9 mouse cellular contexts compared by ENCODE assay signal in genomic region chr16:14004170-14004569, GRCm38 (mm10). TPM values are rescaled to one million over a fixed set of nuclear protein-coding genes. Genes with fewer than 3 reads are reported as not detected.
A peak's percentile ranks its signal among the peaks of the same experiment; 100 is the strongest.
DNase-seq lines count a peak whose midpoint lies in the region; ATAC-seq lines count a peak whose summit lies in the region.
"Had no signal": no experiment of that assay in that cellular context is flagged by ENCODE, and none has a peak within 500 bp of the region (broad histone marks: within the 10 kb centered on the region; RNA-seq: fewer than 3 reads in every experiment).

No protein-coding gene starts in this region.

- H3K4me1 ChIP-seq in intestine, embryonic 15.5 days (replicated peaks): no peaks in the 10 kb centered on the region
- H3K4me1 ChIP-seq in lung, embryonic 16.5 days (replicated peaks; ENCODE audit: control insufficient read depth, insufficient read depth, low read length): no peaks in the 10 kb centered on the region; the same call in 1 of the 2 replicates

- no peak overlapping the region for H3K4me2 ChIP-seq in intestine, embryonic 15.5 days (replicated peaks)
- no peak overlapping the region for H3K4me2 ChIP-seq in lung, embryonic 16.5 days (ENCODE audit: low read depth, low read length)
- H3K4me2 ChIP-seq: heart, embryonic 13.5 days had no signal

- no peaks in the 10 kb centered on the region for H3K9me3 ChIP-seq in intestine, embryonic 15.5 days
- no peaks in the 10 kb centered on the region for H3K9me3 ChIP-seq in lung, embryonic 16.5 days (ENCODE audit: control insufficient read depth, low read length)
- H3K9me3 ChIP-seq: heart, embryonic 13.5 days had no signal

- no peak overlapping the region for H3K4me3 ChIP-seq in intestine, embryonic 15.5 days (replicated peaks)
- no peak overlapping the region for H3K4me3 ChIP-seq in lung, embryonic 16.5 days (ENCODE audit: low read length)
- H3K4me3 ChIP-seq: heart, embryonic 13.5 days had no signal

- no peak overlapping the region for H3K27ac ChIP-seq in intestine, embryonic 15.5 days
- no peak overlapping the region for H3K27ac ChIP-seq in lung, embryonic 16.5 days (ENCODE audit: low read length)
- H3K27ac ChIP-seq: heart, embryonic 13.5 days had no signal

- peak; percentile 1 for DNase-seq in CD4-positive, CD25-positive, alpha-beta regulatory T cell, adult 2 months (ENCODE audit: low read depth, low spot score)
- peak; percentile 55 for DNase-seq in brain, adult 2 months (ENCODE audit: low read depth, low spot score)
- no peak for DNase-seq in MN1 (ENCODE audit: low spot score)
- no peak for DNase-seq in left cerebral cortex, postnatal 4 days
- no peak for DNase-seq in heart, postnatal 10 days

- 24% methylated on average over 3 of the region's 3 CpGs for WGBS in intestine, embryonic 15.5 days
- 22% methylated on average over 3 of the region's 3 CpGs for whole genome bisulfite sequencing in lung, embryonic 16.5 days

- H3K9ac ChIP-seq in intestine, embryonic 15.5 days: no peak overlapping the region
- no peak overlapping the region for H3K9ac ChIP-seq in lung, embryonic 16.5 days (ENCODE audit: low read length)
- H3K9ac ChIP-seq: heart, embryonic 13.5 days had no signal

- intact Hi-C loops in left cerebral cortex, postnatal 4 days (cut with DNase I): no loop called here
- intact Hi-C loops in heart, postnatal 10 days (cut with DNase I): no loop called here

- no peaks in the 10 kb centered on the region for H3K36me3 ChIP-seq in intestine, embryonic 15.5 days
- no peaks in the 10 kb centered on the region for H3K36me3 ChIP-seq in lung, embryonic 16.5 days (ENCODE audit: control insufficient read depth, insufficient read depth, low read length)
- H3K36me3 ChIP-seq: heart, embryonic 13.5 days had no signal

- no peaks in the 10 kb centered on the region for H3K27me3 ChIP-seq in intestine, embryonic 15.5 days (replicated peaks)
- H3K27me3 ChIP-seq in lung, embryonic 16.5 days (ENCODE audit: control insufficient read depth, insufficient read depth, low read depth, low read length): no peaks in the 10 kb centered on the region
- H3K27me3 ChIP-seq: heart, embryonic 13.5 days had no signal

- ATAC-seq in CD4-positive, CD25-positive, alpha-beta regulatory T cell, adult 4 months: no peak
- ATAC-seq in intestine, embryonic 15.5 days: peak; percentile 94
- peak; percentile 67; the same call in 1 of the 2 replicates for ATAC-seq in lung, embryonic 16.5 days (ENCODE audit: low read depth)

RNA-seq across cellular contexts. Expression of gene Ifitm7, which starts 17.5 kb away (rescaled TPM):
- not detected for polyA plus RNA-seq in CD4-positive, CD25-positive, alpha-beta regulatory T cell, adult 4 months (2017; shearing (Covaris generic))
- not detected in 2 replicates for polyA plus RNA-seq in intestine, embryonic 15.5 days (2015; fragmentation: Nextera tagmentation; extraction: Ambion mirVana)
- polyA plus RNA-seq in lung, embryonic 16.5 days (2015; fragmentation: Nextera tagmentation; extraction: Ambion mirVana): not detected in 2 replicates
- 1 to 10 TPM in 1 of 2 experiments, under 1 TPM in 1; 0.40 to 2.8 TPM for total RNA-seq in left cerebral cortex, postnatal 4 days (2021)
- total RNA-seq in heart, postnatal 10 days (2021): not detected
- polyA plus RNA-seq: heart, embryonic 13.5 days had no signal

RNA-seq across cellular contexts. Expression of gene 2900011O08Rik, which starts 17.8 kb away (rescaled TPM):
- polyA plus RNA-seq in CD4-positive, CD25-positive, alpha-beta regulatory T cell, adult 4 months (2017; shearing (Covaris generic)): not detected
- polyA plus RNA-seq in intestine, embryonic 15.5 days (2015; fragmentation: Nextera tagmentation; extraction: Ambion mirVana): 2.1 TPM in 2 replicates
- polyA plus RNA-seq in lung, embryonic 16.5 days (2015; fragmentation: Nextera tagmentation; extraction: Ambion mirVana): 0.44 and 0.84 TPM in 2 replicates
- total RNA-seq in left cerebral cortex, postnatal 4 days (2021): 100 to 1,000 TPM; 246 to 247 TPM
- not detected for total RNA-seq in heart, postnatal 10 days (2021)

Comparison
In these comparisons a context has a peak if more than half of its experiments do, and no peak if none do; other contexts are left out.
1. DNase-seq: peak in CD4-positive, CD25-positive, alpha-beta regulatory T cell, adult 2 months (single experiment) and brain, adult 2 months (single experiment); none in MN1 (single experiment), left cerebral cortex, postnatal 4 days (single experiment) and heart, postnatal 10 days (0 of 2).